Mouse (Mus musculus) MN1 (cell line): Measurements from ENCODE around the gene Zfp692.
"Not testable (repeated sequence)": the region's sequence is repeated elsewhere in the genome, so short reads cannot be mapped to it uniquely, and the experiment has no call there.

Experiments used
- DNase-seq: peaks from one replicate; pipeline ENCODE4 v3.0.0-alpha.2; 2016; ENCODE audit warnings: low spot score

Gene Zfp692

GRCm38 (mm10) chr11:58306860-58307308 lies at the start of gene Zfp692:
TSS of gene Zfp692 (plus strand) at chr11:58307069.
- DNase-seq = peak; percentile 99

GRCm38 (mm10) chr11:58257816-58258215 lies 49.1 kb upstream of the Zfp692 start:
- no peak for DNase-seq

GRCm38 (mm10) chr11:58260156-58260555 lies 46.7 kb upstream of the Zfp692 start:
- no peak for DNase-seq

GRCm38 (mm10) chr11:58261826-58262225 lies 45.0 kb upstream of the Zfp692 start:
- no peak for DNase-seq

DNA sequence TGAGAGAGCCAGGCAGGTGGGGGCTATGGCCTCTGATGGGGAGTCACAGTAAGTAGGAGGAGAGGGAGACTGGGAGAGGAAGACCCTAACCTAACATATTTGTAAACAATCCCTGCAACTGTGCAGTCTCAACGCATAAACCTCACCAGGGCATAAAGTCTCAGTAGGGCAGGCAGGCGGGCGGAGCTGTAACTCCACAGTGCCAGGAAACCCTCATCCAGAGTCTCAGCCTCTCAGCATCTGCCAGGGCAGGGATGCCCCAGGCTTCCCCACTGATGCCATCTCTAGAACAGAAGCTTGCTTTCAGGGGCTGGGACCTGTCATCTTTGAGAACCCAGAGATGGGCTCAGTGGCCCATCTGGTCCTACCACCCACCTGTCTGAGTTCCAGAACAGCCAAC lies 44.5 kb upstream of the Zfp692 start:
- DNase-seq = no peak

GRCm38 (mm10) chr11:58263516-58263915 lies 43.4 kb upstream of the Zfp692 start:
- DNase-seq = no peak

DNA sequence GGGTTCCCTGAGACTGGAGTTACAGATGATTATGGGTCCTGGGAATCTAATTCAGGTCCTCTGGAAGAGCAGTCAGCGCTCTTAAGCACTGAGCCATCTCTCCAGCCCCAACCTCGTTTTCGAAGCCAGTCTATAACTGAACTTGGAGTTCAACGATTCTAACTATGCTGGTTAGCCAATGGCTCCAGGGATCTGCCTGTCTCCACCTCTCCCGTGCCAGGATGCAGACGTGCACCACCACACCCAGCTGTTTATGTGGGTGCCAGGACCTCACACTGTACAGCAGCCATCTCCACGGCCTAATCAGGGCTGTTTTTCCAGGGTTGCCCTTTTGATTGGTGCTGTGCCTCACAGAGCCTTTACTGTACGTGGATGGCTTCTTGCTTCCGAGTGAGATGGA lies 42.3 kb upstream of the Zfp692 start:
- no peak for DNase-seq

DNA sequence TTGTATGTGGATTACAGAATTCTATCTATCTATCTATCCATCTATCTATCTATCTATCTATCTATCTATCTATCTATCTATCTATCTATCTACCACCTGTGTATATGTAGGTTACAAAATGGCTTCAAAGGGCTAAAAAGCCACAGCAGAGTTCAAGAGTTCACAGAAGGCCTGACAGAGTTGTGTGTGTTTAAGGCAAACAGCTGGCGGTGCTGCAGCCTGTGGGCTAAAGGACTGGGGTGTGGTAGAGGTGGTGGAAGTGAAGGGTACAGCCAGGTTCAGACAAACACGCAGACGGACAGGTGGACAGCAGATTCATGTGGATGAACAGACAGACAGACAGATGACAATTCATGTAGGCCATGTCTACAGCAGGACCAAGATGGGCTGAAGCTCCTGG lies 38.6 kb upstream of the Zfp692 start:
- DNase-seq = no peak

DNA sequence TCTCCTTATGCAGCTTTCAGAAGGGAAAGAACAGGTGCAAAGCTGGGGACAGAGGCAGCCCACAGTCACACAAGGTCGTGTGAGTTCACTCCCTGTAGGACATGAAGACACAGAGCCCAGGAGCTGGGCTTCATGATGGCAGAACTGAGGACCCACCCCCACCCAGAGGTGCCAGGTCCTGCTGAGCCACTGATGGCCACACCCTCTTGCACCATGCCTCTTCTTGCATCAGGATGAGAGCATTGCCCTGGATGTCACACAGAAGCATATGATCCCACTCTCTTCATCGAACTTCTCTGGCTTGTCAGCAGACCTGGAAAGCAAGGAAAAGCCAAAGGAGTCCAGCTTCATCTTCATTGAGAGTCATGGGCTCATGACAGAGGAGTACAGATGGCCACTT lies 32.3 kb upstream of the Zfp692 start, which contains the start of gene 4930438A08Rik:
Gene 4930438A08Rik (plus strand): TSS at position 228 of the 400 bp plus-strand sequence.
- no peak for DNase-seq

- DNase-seq = no peak
Observed at GRCm38 (mm10) chr11:58275756-58276155, 31.1 kb upstream of the Zfp692 start.

GRCm38 (mm10) chr11:58281970-58282496 lies 24.8 kb upstream of the Zfp692 start:
- DNase-seq = no peak

DNA sequence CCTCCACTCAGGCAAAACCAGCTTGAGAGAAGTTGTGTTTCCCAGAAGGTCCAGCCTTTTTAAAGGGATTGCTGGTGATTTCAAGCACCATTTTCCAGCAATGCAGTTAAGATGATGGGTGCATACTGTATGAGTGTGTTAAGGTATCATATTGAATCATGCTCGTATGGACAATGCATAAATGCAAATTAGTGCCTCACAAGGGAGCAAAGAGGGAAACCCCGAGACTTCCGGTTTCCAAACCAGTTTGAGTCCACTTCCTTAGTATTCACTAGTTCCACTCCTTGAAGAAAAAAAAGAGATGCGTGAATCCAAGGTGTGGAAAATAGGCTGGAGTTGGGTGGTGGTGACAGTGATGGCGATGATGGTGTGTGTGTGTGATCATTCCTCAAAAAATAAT lies 24.4 kb upstream of the Zfp692 start:
- DNase-seq = no peak

GRCm38 (mm10) chr11:58289992-58290682 lies 16.7 kb upstream of the Zfp692 start:
- DNase-seq = no peak

- DNase-seq = no peak
Observed at GRCm38 (mm10) chr11:58290812-58291211, 16.1 kb upstream of the Zfp692 start.

DNA sequence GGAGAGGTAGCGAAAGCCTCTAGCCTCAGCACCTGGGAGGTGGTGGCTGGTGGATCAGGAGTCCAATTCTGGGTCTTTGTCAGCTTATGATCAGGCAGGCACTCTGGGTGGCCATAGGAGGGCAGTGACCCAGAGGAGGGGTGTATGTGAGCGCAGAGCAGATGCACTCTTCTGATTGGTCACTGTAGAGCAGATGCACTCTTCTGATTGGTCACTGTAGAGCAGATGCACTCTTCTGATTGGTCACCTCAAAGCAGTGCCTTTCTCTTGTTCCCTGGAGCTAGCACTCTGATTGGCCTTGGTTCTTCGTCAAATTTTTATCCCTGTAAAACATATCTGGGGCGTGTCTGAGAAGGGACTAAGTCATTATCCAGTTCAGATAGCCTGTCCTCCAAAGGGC lies 14.1 kb upstream of the Zfp692 start:
- no peak for DNase-seq

GRCm38 (mm10) chr11:58297396-58297795 lies 9.5 kb upstream of the Zfp692 start:
- no peak for DNase-seq

DNA sequence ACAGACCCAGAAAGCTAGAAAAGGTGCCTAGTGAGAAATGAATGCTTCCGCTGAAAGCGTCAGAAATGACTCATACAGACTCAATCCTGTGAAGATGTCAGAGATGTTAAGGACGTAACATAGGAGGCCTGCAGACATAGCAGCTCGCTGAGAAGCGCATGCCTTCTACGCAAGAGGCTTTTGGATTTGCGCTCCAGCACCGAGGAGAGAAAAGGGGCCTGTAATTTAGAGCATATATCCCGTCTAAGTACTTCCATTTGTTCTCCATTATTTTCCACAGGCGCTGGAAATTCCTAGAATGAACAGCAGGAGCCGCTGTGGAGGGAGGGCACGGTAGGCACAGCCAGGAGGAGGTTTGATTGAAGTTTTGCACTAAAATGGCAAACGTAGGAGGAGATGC lies 5.8 kb upstream of the Zfp692 start:
- peak; percentile 89 for DNase-seq

DNA sequence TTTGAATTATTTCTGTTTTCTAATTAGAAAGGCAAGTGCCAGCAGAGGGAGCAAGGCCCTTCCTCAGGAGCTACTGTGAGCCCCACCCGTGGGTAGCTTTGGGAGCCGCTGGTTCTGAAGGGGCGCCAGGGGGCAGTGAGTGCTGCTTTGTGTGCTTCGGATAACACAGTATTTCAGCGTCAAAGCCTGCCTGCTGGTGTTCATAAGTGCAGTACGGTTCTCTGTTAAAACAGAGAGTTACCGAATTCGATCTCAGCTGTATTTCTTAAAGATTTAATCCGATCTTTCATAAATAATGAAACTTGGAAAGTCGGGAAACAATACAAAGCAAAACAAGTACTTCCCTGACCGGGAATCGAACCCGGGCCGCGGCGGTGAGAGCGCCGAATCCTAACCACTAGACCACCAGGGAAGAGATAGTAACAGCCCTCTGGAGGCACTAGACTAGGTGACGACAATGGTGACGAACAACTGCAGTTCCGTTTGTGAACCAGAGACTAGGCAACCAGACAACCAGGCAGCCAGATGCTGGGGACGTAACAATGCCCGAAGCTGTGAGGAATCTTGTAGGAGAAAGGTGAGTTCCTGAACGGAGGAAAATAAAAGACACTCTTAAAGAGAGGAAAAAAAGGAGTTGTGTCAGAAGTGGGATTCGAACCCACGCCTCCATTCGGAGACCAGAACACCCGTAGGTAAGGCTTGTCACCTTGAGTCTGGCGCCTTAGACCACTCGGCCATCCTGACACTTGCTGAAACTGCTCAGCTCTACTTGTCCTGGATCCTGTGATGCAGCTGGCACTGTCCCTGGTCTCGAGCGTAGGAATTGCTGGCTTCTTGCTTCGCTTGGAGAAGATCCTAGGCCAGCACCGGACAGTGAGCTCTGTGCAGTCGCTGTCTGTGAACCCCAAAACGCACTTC lies 4.8 kb upstream of the Zfp692 start:
- peak; percentile 99 for DNase-seq

DNA sequence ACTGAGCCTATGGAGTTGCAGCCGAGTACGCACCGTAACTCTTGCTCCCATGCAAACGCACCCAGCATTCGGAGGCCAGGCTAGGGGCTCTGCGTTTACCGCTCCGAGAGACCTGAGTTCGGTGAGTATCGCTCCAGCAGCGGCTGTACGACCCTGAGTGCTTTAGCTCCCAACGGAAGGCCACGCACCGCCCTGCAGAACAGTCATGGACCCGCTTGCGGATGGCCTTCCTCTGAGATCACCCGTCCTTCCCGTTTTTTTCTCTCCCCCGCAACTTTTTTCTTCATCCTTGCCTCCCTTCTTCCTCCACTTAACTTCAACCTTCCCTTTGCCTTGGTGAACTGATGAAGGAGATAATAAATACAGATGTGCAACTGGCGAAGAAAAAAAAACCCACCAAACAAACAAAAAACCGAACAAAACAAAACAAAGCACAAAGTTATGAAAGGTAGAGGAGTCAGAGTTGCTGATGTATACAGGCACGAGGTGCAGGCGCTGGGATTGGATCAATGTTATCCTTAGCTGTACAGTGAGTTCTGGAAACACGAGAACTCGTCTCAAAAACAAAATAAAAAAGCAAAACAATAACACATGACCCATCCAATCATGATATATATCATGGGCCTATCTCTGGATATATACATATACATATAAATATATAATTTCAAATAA lies 4.0 kb upstream of the Zfp692 start:
- no peak for DNase-seq

DNA sequence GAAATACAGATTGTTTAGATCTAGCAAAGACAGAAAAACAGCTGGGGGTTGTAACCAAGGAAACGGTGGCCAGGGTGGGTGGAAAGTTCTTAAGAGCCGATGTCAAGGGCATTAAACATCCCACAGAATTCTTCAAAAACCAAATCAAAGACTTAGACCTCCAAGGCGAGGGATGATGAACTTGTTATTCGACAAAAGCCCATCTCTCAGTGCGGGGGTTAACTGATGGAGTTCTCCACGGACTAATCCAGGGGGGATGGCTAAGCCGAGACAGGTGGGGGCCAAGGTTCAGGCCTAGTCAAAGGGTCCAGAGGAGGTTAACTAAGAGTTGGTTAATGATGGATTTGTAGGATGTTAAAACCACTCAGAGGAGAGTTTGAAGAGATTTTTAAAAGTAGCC lies 3.3 kb upstream of the Zfp692 start:
- no peak for DNase-seq

GRCm38 (mm10) chr11:58305299-58305698 lies 1.6 kb upstream of the Zfp692 start:
- DNase-seq = not testable (repeated sequence)

DNA sequence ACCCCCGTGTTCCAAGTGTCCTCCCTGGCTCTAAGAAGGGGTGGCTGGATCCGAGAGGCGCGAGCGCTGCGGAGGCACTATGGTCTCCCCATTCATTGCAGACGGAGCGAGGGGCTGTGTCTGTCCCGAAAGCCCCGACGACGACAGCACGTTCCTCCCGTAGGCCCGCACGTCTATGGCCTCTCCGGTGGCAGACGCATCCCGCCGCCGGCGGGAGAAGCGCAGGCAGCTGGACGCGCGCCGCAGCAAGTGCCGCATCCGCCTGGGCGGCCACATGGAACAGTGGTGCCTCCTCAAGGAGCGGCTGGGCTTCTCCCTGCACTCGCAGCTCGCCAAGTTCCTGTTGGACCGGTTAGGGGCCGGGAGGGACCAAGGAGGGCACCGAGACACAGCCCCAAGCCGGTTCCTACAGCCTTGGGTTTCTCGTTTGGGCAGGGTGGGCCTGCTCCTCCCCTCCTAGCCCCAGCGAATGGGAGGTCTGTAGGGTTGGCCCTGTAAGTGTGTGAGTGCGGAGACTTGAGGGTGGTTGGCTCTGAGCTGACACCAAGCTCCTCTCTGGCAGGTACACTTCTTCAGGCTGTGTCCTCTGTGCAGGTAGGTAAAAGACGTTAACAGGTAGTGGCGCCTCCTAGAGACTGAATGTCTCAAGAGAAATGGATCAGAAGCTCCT lies 677 bp downstream of the Zfp692 start:
- peak; percentile 78 for DNase-seq
